Mouse (Mus musculus) neural tube, embryonic 14.5 days (tissue): ENCODE results near the gene Olfr178. TPM values are rescaled to one million over a fixed set of nuclear protein-coding genes. Genes with fewer than 3 reads are reported as not detected.

ENCODE experiments used
- ATAC-seq: fragments of 200-750 bp; cut with Nextera tagmentation; 2 replicates; pipeline ENCODE4 v1.8.0; 2017; ENCODE audit warnings: low read depth, mild to moderate bottlenecking, moderate TSS enrichment, moderate library complexity
- H3K27ac ChIP-seq: fragments of 300-500 bp; sonication (generic); 2 replicates; pipeline ENCODE4 v1.5.1; 2014; ENCODE audit warnings: low read depth, mild to moderate bottlenecking, control low read depth, low read length, moderate library complexity, mixed read lengths
- H3K27me3 ChIP-seq: fragments of 300-500 bp; sonication (generic); 2 replicates; pipeline ENCODE4 v1.6.1; 2014; ENCODE audit warnings: low read length; ENCODE audit not compliant: control insufficient read depth, insufficient read depth
- H3K36me3 ChIP-seq: fragments of 300-500 bp; sonication (generic); 2 replicates; pipeline ENCODE4 v1.6.1; 2014; ENCODE audit warnings: low read length, mixed read lengths; ENCODE audit not compliant: control insufficient read depth, insufficient read depth
- H3K4me1 ChIP-seq: fragments of 300-500 bp; sonication (generic); 2 replicates; pipeline ENCODE4 v1.6.1; 2014; ENCODE audit warnings: low read length; ENCODE audit not compliant: control insufficient read depth, insufficient read depth
- H3K4me2 ChIP-seq: fragments of 300-500 bp; sonication (generic); 2 replicates; pipeline ENCODE4 v1.6.1; 2014; ENCODE audit warnings: mild to moderate bottlenecking, low read depth, low read length, control low read depth
- H3K4me3 ChIP-seq: fragments of 300-500 bp; sonication (generic); 2 replicates; pipeline ENCODE4 v1.5.1; 2014; ENCODE audit warnings: low read depth, low read length, control low read depth, mixed read lengths
- H3K9ac ChIP-seq: fragments of 300-500 bp; sonication (generic); replicated peaks from 2 replicates; pipeline ENCODE4 v1.6.1; 2014; ENCODE audit warnings: low read depth, mild to moderate bottlenecking, control low read depth, low read length, mixed read lengths
- H3K9me3 ChIP-seq: fragments of 300-500 bp; sonication (generic); 2 replicates; pipeline ENCODE4 v1.6.1; 2016; ENCODE audit warnings: low read length; ENCODE audit not compliant: control insufficient read depth
- WGBS: fragments of 180-500 bp; shearing (Covaris S2); extraction: QIAGEN DNeasy Blood & Tissue Kit; methylation state at CpG from one replicate; pipeline ENCODE4 v1.1.7; 2014; 5-methylcytosine and 5-hydroxymethylcytosine counted together
- polyA plus RNA-seq: library from polyadenylated mRNA; unstranded; fragments of >200 nt; fragmentation: Nextera tagmentation; extraction: Ambion mirVana; gene quantifications from 2 replicates; pipeline ENCODE4 v1.2.1, GENCODE M21; 2014

Olfr178 gene
- not detected in 2 replicates for polyA plus RNA-seq

DNA sequence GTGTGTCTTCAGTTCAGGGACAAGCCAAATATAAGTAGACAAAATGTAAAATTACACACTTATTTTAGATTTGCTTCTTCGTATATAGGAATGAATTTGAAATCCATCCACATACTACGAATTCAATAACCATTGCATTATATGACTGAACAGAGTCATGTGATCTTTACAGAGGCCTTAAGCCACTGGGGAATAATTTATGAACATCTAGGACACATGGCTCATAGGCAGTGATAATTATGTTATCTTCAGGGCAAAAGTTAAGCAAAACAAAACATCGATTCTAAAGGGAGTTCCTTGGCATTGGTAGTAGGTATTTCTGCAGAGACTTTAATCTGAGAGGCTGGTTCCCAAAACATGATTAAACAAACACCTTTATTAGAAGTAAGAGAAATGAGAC, at the start of gene Olfr178:
Gene Olfr178 (minus strand): TSS at position 101 of the 400 bp plus-strand sequence.
- Histone ChIP-seq H3K27me3 (no peaks in the 10 kb centered on the region), H3K27ac (no peak within 1 kb of the TSS), H3K4me3 (no peak within 1 kb of the TSS), H3K4me1 (no peaks in the 10 kb centered on the region), H3K36me3 (no peaks in the 10 kb centered on the region), H3K4me2 (no peak within 1 kb of the TSS), H3K9me3 (no peaks in the 10 kb centered on the region), H3K9ac (no peak within 1 kb of the TSS)
- ATAC-seq: no peak
- WGBS: 93% methylated on average over 3 of the region's 3 CpGs

GRCm38 (mm10) chr16:58929292-58929691, 37.4 kb upstream of the Olfr178 start, which contains the start of gene Olfr180:
Olfr180 (minus strand) TSS chr16:58929392.
- Histone ChIP-seq H3K36me3 (no peaks in the 10 kb centered on the region), H3K4me2 (no peak within 1 kb of the TSS), H3K4me3 (no peak within 1 kb of the TSS), H3K9ac (no peak within 1 kb of the TSS), H3K27ac (no peak within 1 kb of the TSS), H3K9me3 (no peaks in the 10 kb centered on the region), H3K27me3 (no peaks in the 10 kb centered on the region), H3K4me1 (no peaks in the 10 kb centered on the region)
- ATAC-seq: no peak
- WGBS: 84% methylated on average over 4 of the region's 4 CpGs

GRCm38 (mm10) chr16:58928655-58929054, 36.8 kb upstream of the Olfr178 start, which contains the start of gene Olfr181:
Olfr181 (minus strand) TSS chr16:58928755.
- no peaks in the 10 kb centered on the region for H3K9me3 ChIP-seq
- no peak within 1 kb of the TSS for H3K4me3 ChIP-seq
- no peak within 1 kb of the TSS for H3K4me2 ChIP-seq
- H3K27ac ChIP-seq: no peak within 1 kb of the TSS
- no peaks in the 10 kb centered on the region for H3K27me3 ChIP-seq
- no peak within 1 kb of the TSS for H3K9ac ChIP-seq
- 59% methylated on average over 1 of the region's 1 CpGs for WGBS
- ATAC-seq: no peak
- no peaks in the 10 kb centered on the region for H3K36me3 ChIP-seq
- no peaks in the 10 kb centered on the region for H3K4me1 ChIP-seq

GRCm38 (mm10) chr16:58884416-58884815, 7.4 kb downstream of the Olfr178 start:
- no peak overlapping the region for H3K9ac ChIP-seq
- H3K27me3 ChIP-seq: no peaks in the 10 kb centered on the region
- no peak for ATAC-seq
- no peak overlapping the region for H3K4me3 ChIP-seq
- H3K36me3 ChIP-seq: no peaks in the 10 kb centered on the region
- H3K27ac ChIP-seq: no peak overlapping the region
- H3K4me2 ChIP-seq: no peak overlapping the region
- WGBS: 98% methylated on average over 2 of the region's 2 CpGs
- H3K9me3 ChIP-seq: no peaks in the 10 kb centered on the region
- no peaks in the 10 kb centered on the region for H3K4me1 ChIP-seq

- Histone ChIP-seq H3K36me3 (no peaks in the 10 kb centered on the region), H3K4me2 (no peak within 1 kb of the TSS), H3K9ac (no peak within 1 kb of the TSS), H3K27me3 (no peaks in the 10 kb centered on the region), H3K4me1 (no peaks in the 10 kb centered on the region), H3K4me3 (no peak within 1 kb of the TSS), H3K27ac (no peak within 1 kb of the TSS), H3K9me3 (no peaks in the 10 kb centered on the region)
- ATAC-seq: no peak
- WGBS: 63% methylated on average over 1 of the region's 1 CpGs
Observed at GRCm38 (mm10) chr16:58874668-58875067, 17.2 kb downstream of the Olfr178 start, which contains the start of gene Olfr177. Olfr177 (minus strand) TSS chr16:58874768.

- Histone ChIP-seq H3K9ac (no peak overlapping the region), H3K9me3 (no peaks in the 10 kb centered on the region), H3K4me1 (no peaks in the 10 kb centered on the region), H3K4me3 (no peak overlapping the region), H3K27me3 (no peaks in the 10 kb centered on the region), H3K27ac (no peak overlapping the region), H3K36me3 (no peaks in the 10 kb centered on the region), H3K4me2 (no peak overlapping the region)
- no peak for ATAC-seq
- 75% methylated on average over 1 of the region's 1 CpGs for WGBS
Observed at GRCm38 (mm10) chr16:58861479-58861878, 30.4 kb downstream of the Olfr178 start.

DNA sequence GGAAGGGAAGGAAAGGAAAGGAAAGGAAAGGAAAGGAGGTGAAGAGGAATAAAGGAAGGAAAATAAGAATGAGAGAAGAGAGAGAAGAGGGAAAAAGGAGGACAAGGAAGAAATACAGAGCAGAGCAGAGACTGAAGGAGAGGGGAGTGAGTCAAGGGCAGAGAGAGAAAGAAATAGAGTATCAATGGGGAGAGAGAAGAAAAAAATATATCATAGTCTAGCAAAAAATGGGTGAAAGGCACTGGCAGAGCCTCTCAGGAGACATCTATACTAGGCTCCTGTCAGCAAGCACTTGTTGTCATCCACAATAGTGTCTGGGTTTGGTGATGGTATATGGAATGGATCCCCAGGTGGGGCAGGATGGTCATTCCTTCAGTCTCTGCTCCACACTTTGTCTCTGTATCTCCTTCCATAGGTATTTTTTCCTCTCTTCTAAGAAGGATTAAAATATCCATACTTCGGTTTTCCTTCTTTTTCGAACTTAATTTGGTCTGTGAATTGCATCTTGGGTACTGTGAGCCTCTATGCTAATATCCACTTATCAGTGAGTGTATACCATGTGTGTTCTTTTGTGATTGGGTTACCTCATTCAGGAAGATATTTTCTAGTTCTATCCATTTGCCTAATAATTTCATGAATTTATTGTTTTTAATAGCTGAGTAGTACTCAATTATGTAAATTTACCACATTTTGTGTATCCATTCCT, 31.7 kb downstream of the Olfr178 start:
- no peaks in the 10 kb centered on the region for H3K9me3 ChIP-seq
- no peak overlapping the region for H3K27ac ChIP-seq
- no peak for ATAC-seq
- no peak overlapping the region for H3K4me2 ChIP-seq
- WGBS: 89% methylated on average over 2 of the region's 2 CpGs
- no peaks in the 10 kb centered on the region for H3K36me3 ChIP-seq
- H3K4me1 ChIP-seq: no peaks in the 10 kb centered on the region
- no peaks in the 10 kb centered on the region for H3K27me3 ChIP-seq
- H3K4me3 ChIP-seq: no peak overlapping the region
- H3K9ac ChIP-seq: no peak overlapping the region

Other genes starting within 250 kb of the Olfr178 start
- 16.5 and 17.0 TPM in 2 replicates for gene Cpox, start 221.8 kb downstream of the Olfr178 start, polyA plus RNA-seq
- gene Gpr15, start 173.0 kb downstream of the Olfr178 start, polyA plus RNA-seq: 0.21 TPM in 1 of 2 replicates, not detected in the other
- gene Cldnd1, start 164.2 kb downstream of the Olfr178 start, polyA plus RNA-seq: 146 and 147 TPM in 2 replicates
- gene Olfr172, start 128.9 kb downstream of the Olfr178 start, polyA plus RNA-seq: not detected in 2 replicates
- not detected in 2 replicates for gene Olfr173, start 91.8 kb downstream of the Olfr178 start, polyA plus RNA-seq
- not detected in 2 replicates for gene Olfr175-ps1, start 65.3 kb downstream of the Olfr178 start, polyA plus RNA-seq
- gene Olfr177, start 17.3 kb downstream of the Olfr178 start, polyA plus RNA-seq: not detected in 2 replicates
- not detected in 2 replicates for gene Olfr181, start 36.7 kb upstream of the Olfr178 start, polyA plus RNA-seq
- gene Olfr180, start 37.3 kb upstream of the Olfr178 start, polyA plus RNA-seq: not detected in 2 replicates
- not detected in 2 replicates for gene Olfr183, start 103.3 kb upstream of the Olfr178 start, polyA plus RNA-seq
- gene Olfr186, start 138.2 kb upstream of the Olfr178 start, polyA plus RNA-seq: not detected in 2 replicates
- gene Olfr187, start 147.7 kb upstream of the Olfr178 start, polyA plus RNA-seq: not detected in 2 replicates
- gene Olfr190, start 185.9 kb upstream of the Olfr178 start, polyA plus RNA-seq: not detected in 2 replicates
- gene Olfr191, start 197.8 kb upstream of the Olfr178 start, polyA plus RNA-seq: not detected in 2 replicates
- gene Olfr193, start 219.8 kb upstream of the Olfr178 start, polyA plus RNA-seq: not detected in 2 replicates
- gene Olfr194, start 229.0 kb upstream of the Olfr178 start, polyA plus RNA-seq: not detected in 2 replicates